Mouse (Mus musculus): Measurements from ENCODE around the gene Syngr1.
"Not testable (repeated sequence)": the region's sequence is repeated elsewhere in the genome, so short reads cannot be mapped to it uniquely, and the experiment has no call there.

The Syngr1 gene

DNA sequence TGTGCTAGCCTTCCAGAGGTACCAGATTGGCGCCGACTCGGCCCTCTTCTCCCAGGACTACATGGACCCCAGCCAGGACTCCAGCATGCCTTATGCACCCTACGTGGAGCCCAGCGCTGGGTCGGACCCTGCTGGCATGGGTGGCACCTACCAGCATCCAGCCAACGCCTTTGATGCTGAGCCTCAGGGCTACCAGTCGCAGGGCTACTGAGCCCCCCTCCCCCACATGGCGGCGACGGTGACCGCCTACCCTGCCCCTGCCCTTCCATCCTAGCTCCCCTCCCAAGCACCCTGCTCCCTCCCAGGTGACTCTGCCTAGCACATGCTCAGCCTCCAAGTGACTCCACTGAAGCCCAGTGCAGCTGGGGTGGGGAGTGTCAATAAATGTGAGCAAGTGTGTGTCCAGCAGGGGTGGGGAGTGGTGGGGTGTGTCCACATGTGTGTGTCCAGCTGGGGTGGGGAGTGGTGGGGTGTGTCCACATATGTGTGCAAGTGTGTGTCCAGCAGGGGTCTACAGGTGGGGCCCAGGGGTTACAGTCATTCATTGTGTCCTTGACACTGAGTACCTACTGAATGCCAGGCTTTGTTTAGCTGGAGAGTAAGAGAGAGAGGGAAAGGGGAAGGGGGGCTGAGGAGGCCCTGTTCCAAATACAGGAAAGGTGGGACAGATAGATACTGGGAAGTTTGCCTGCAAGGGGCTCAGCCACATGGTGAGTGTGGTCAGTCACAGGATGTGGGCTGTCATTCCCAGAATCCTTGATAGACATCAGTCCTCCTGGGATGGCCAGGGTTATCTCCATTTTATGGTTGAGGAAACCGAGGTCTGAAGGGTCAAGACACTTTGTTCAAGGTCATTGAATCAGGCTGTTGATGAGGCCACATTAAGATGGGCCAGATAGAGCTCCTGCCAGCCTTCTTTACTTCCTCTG lies 25.0 kb downstream of the Syngr1 start:
- DNase-seq (ENCODE audit: low read depth, low spot score), result no peak

DNA sequence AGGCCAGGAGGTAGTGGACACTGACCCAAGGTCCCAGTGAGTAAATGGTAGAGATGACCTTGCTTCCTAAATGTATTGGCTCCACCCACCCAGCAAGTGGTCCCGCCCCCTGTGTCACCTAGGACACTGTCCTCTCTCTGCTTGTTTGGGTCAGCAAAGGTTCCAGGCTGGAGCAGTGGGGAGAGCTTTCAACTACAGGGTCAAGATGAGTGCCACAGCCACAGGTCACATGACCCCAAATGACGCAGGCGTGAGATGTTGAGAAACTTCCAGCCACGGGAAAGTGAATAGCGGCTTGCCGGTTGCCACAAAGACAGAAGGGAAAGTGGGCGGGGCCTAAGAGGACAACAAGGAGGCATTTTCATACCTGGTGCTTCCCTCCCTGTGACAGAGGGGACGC lies 26.0 kb downstream of the Syngr1 start:
- no peak for DNase-seq (ENCODE audit: low read depth, low spot score)

DNA sequence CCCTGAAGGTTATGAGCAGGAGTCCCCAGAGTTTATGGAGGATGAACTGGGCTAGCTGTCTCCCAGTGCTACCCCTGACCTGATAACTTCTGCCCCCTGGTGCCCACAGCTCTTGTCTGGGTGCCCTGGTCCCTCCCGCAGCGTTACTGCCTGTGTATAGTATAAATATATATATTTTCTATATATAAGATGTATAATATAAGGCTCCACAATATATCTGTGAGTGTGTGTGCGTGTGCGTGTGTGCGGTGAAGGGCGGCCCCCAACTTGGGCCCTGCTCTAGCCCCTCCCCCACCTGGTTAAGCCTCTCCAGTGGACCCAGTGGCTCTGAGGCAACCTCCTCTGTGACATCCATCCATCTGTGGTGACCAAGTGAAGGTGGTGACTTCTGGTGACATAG lies 27.9 kb downstream of the Syngr1 start:
- DNase-seq (ENCODE audit: low read depth, low spot score), result no peak

DNA sequence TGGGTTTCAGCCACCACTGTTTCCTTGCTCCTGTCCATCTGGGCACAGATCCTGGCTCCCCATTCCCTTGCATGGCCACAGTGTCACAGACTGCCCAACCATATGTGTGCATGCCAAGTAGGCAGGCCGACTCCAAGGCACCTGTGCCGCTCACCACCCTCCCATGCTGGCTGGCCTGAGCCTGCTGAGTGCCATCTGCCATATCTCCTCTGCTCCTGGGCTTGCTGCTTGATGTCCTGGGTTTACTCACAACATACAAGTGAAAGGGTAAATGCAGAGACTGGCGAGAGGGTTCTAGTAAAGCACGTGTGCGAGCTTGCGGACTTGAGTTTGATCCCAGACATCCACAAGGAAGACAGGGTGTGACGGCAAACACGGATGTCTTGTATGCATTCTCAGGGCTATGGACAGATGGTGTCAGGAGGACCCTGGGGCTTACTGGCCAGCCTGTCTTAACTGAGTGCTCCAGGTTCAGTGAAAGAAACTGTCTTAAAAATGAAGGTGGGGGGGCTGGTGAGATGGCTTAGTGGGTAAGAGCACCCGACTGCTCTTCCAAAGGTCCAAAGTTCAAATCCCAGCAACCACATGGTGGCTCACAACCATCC lies 30.7 kb downstream of the Syngr1 start:
- no peak for DNase-seq (ENCODE audit: low read depth, low spot score)

DNA sequence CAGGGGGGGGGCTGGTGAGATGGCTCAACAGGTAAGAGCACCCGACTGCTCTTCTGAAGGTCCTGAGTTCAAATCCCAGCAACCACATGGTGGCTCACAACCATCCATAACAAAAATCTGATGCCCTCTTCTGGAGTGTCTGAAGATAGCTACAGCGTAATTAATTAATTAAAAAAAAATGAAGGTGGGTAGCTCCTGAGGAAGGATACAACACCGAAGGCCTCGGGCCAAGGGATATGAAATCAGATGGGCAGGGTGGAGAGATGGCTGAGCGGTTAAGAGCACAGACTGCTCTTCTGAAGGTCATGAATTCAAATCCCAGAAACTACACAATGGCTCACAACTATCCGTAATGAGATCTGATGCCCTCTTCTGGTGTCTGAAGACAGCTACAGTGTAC lies 31.3 kb downstream of the Syngr1 start:
- not testable (repeated sequence) for DNase-seq (ENCODE audit: low read depth, low spot score)

DNA sequence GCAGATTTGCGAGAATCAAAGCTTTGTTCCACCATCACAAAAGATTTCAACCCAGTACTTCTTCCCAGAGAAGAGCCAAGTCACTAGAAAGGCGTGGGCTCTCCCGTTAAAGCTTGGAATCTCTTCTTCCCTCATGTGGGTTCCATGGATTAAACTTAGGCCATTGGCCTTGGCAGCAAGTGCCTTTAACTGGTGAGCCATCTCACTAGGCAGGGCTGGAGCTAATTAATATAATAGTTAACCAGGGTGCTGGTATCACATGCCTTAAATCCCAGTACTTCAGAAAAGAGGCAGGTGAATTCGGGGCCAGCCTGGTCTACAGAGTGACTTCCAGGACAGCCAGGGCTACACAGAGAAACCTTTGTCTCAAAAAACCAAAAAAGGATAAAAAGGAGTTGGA lies 33.5 kb downstream of the Syngr1 start:
- no peak for DNase-seq (ENCODE audit: low read depth, low spot score)

DNA sequence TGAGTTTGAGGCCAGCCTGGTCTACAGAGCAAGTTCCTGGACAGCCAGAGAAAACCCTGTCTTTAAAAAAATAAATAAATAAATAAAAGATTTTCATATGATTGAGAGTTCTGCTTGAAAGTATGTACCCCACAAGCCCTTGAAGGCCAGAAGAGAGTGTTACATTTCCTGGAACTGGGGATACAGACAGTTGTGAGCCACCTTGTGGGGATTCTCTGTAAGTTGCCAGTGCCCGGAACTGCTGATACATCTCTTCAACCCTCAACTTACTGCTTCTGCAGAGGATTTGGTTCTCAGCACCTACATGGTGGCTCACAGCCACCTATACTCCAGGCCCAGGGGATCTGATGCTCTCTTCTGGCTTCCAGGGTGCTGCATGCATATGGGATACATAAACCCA lies 36.1 kb downstream of the Syngr1 start:
- DNase-seq (ENCODE audit: low read depth, low spot score), result no peak

DNA sequence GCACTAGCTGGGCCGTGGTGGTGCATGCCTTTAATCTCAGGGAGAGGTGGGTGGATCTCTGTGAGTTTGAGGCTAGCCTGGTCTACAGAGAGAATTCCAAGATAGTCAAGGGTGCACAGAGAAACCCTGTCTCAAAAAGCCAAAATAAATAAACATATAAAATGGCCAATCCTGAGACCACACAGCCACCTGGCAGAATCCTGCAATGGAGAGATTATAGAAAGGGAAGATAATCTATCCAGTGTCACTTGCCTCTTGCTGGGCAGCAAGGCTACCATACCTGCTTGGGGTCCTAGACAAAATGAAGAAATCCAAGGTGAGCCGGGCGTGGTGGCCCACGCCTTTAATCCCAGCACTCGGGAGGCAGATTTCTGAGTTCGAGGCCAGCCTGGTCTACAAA lies 38.8 kb downstream of the Syngr1 start:
- no peak for DNase-seq (ENCODE audit: low read depth, low spot score)

DNA sequence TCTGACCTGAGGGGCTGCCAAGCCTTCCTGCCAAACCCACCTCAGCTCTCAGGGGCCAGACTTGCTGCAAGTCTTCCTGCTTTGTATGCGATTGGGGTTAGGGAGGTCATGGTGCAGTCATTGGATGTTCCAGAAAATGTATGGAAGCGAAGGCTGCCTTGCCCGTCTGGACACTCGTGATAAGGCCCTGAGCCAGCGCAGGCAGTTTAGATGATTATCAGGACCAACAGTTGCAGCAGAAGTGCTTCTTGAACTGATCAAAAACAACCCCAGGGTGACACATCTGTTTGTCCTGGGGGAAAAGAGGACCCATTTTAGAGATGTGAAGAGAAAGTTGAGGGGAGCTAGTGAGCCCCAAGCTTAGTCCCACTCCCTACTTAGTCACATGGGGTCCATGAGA lies 39.6 kb downstream of the Syngr1 start:
- DNase-seq (ENCODE audit: low read depth, low spot score), result no peak

DNA sequence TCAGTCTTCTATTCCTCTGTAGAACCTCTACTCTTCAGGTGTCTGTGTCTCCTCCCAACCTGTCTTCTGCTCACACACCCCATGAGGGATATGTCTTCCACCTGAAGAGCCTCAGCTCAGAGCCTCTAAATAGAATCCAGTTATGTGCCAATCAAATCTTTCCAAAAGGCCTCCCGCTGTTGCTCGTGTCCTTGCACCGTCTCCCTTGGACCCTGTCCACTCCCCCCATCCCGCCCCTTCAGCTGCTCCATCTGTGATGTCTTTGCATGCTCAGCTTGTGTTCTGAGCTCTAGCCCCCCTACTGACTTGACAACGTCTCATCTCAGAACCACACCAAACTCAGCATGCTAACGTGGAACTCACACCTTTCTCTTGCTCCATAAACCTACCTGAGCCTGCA lies 40.3 kb downstream of the Syngr1 start:
- DNase-seq (ENCODE audit: low read depth, low spot score), result no peak

DNA sequence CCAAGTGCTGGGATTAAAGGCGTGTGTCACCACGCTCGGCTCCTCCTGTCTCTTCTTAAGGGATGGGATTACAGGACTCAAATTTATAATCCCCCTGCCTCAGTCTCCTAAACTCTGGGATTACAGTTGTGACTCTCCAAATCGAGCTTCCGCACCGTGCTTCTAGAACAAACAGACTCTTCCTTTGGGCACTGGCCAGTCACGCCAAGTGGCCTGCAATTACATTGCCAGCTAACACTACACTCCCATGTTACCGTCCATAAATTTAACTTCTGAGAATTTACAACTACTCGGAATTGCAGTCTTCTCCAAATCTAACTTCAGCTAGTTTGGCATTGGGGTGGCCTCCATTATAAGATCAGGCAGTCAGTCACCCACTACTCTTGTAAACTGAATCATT lies 41.3 kb downstream of the Syngr1 start:
- no peak for DNase-seq (ENCODE audit: low read depth, low spot score)

DNA sequence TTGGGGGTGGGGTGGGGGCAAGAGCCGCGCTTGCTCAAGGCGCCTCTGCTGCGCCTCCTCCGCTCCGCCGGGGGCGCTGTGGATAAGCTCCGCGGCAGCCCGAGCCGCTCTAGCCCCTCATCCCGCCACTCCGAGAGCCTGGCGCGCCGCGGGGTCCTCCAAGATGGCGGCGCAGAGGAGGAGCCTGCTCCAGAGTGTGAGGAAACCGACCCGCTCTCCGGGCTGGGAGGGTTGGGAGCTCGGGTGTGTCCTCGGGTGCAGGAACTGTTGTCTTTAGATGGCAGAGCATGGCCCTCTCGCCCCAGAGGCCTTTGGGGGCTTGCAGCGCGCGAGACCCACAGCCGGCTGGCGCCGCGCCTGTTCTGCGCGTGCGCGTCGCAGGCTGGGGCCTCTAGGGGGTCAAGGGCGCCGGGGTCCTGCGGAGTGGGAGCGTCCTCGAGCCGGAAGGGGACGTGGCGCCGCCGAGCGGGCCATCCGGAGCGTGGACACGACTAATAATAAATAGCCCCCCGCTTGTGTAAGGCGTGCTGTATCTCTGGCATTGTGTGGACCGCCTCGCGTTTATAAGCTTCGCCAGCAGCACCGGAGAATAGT lies 42.0 kb downstream of the Syngr1 start, which contains the start of gene Tab1:
Gene Tab1, plus strand, starts transcription at position 135 of the 594 bp plus-strand sequence.
- DNase-seq (ENCODE audit: low read depth, low spot score), result peak; percentile 79

DNA sequence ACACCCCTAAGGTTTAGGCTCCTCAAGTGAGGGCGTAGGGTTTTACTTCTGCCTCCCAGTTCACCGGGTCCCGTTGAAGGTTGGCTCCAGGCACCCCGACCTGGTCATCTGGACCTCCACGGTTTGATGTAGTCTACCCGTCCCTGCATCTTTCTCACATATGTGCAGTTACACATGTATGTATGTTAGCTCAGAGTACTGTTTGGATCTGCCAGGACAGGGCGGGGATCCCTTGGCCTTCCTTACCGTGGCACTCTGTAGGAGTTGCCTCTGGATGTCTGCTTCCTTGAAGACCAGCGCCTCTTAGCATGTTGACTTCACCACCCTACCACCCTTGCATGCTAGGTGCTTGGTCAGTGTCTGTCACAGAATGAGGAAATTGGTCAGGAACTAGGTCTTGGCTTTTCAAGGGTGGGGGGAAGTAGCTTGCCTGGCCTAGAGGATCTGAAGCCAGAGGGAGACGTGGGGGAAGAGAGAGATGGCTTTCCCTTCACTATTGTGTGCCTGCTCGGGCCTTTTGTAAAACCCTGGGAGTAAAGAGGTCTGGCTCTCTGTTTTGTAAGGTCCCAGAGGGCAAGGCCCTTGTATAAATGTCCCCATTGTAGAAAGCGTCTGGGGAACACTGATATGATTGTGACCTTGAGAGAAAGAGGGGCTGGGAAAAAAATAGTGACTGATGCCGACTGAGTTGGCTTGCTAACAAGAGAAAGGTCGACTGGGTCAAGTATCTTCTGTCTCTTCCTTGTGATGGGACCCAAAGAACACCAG lies 42.7 kb downstream of the Syngr1 start:
- DNase-seq (ENCODE audit: low read depth, low spot score), result no peak

DNA sequence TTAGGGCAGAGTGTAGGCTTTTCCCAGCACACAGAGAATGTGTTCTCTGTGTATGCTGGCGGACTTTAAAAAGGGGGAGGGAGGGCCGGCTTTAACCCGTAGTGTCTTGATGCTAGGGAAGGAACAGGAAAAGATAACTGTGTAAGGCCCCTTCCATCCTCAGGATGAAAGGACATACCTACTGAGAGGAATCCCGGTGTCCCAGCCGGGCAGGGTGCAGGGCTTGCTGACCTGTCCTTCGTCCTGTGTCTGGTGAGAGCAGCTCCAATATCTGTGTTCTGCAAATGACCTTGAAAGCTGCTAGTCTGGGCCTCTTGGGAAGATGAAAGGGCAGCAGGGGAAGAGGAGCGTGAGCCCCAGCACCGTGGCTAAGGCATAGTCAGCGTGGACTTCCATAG lies 43.3 kb downstream of the Syngr1 start:
- DNase-seq (ENCODE audit: low read depth, low spot score), result no peak

DNA sequence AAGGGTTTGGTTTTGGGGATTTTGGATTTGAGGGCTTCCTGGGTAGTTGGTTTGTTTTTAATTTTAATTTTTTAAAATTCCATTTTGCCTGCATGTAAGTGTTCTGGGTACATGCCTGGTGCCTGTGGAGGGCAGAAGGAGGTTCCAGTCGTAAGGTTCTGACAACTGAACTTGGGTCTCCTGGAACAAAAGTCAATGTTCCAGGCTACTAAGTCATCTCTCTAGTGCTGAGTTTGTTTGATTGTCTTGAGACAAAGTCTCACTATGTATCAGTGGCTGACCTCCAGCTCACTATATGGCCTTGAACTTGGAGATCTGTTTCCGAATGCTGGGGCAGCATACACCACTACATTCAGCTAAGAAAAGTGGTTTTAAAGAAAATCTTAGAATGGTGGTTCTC lies 44.4 kb downstream of the Syngr1 start:
- DNase-seq (ENCODE audit: low read depth, low spot score), result no peak

DNA sequence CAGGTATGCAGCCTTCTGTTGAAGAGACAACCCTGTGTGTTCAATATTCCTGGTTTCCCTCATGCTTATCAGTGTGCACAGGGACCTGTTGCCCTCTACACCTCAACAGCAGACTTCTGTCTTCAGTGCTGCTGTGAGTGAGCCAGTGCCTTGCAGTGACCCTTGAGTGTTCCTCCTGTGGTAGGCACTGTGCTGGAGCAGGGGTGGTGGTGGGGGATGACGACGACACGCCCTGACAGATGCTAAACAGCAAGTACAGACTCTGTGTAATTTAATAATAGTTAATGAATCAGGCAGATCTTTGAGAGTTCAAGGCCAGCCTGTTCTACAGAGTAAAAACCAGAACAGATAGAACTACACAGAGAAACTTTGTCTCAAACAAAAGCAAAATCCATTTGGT lies 45.5 kb downstream of the Syngr1 start:
- DNase-seq (ENCODE audit: low read depth, low spot score), result no peak

DNA sequence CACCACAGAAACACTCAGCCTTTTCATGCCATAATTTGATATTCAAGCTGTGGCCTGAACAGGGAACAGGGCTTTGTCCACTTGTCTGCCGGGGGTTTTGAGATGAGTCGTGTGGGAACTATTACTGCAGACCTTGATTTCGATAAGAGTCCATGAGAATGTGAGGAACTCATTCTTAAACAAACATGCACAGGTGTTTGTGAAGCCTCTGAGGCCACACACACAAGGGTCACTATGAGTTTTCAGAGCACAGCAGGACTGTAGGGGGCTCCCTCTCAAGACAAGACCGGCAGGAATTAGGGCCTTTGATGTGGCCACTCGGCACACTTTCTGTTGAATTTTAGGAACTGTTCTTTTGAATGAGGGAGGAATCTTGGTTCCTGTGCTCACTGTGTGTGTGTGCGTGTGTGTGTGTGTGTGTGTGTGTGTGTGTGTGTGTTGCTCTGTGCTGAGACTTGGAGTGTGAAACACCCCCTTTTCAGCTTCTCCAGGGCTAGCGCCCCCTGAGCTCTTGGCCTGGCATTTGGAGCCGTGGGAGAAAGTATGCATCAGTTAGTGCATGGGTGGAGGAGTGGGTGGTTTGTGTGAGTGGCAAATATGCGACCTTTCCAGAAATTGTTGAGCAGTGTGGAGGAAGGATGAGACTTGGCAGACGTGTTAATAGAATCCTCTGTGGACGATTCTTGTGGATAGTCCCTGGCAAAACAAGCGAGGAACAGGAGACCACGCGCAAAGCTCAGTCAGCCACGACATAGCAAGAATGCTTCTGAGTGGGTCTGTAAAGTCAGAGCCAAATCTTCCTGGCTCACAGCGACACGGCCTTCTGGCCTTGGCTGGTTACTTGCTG lies 47.0 kb downstream of the Syngr1 start:
- no peak for DNase-seq (ENCODE audit: low read depth, low spot score)

DNA sequence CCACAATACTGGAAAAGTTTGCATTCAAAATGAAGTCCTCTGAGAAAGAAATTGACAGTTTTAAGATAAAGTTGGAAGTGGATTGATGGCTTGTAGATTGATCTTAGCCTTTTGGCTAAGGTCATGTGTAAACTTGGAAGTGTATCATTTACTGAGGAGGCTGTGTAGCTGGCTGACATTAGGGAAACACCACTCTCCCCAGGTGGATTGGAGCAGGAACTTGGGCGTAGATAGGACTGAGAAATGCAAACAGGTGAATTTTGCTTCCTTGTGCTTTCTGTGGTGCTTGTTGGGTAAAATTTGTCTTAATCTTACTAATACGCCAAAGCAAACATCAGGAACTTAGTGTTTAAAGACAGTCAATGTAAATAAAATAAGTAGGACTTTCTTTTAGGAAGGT lies 49.2 kb downstream of the Syngr1 start:
- DNase-seq (ENCODE audit: low read depth, low spot score), result no peak

DNA sequence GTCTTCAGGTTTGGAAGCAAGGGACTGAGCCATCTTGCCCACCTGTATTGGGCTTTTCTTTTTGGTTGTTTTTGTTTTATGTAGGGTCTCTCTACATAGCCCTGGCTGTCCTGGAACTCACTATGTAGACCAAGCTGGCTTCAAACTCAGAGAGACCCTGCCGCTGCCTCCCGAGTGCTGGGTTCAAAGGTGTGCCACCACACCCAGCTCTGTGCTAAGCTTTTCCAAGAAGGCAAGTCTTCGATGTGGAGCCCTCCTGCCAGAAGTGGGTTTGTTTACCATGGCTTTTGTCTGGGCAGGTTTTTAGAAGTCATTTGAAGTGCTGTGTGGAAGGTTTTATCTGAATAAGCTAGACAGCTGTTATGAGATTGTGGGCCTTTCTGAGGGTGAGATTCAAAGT lies 49.7 kb downstream of the Syngr1 start:
- DNase-seq (ENCODE audit: low read depth, low spot score), result no peak

DNA sequence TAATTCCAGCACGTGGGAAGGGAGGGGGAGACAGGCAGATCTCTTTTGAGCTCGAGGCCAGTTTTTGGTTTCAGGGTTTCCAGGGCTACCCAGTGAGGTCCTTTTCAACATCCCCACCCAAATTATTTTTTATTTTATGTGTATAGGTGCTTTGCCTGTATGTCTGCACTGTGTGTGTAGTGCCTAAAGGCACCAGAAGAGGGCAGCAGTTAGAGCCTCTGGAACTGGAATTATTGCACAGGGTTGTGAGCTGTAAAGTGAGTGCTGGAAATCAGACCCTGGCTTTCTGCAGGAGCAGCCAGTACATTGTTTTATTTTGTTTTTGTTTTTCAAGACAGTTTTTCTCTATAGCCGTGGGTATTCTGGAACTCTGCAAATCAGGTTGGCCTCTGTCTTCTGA lies 51.0 kb downstream of the Syngr1 start:
- DNase-seq (ENCODE audit: low read depth, low spot score), result no peak

DNA sequence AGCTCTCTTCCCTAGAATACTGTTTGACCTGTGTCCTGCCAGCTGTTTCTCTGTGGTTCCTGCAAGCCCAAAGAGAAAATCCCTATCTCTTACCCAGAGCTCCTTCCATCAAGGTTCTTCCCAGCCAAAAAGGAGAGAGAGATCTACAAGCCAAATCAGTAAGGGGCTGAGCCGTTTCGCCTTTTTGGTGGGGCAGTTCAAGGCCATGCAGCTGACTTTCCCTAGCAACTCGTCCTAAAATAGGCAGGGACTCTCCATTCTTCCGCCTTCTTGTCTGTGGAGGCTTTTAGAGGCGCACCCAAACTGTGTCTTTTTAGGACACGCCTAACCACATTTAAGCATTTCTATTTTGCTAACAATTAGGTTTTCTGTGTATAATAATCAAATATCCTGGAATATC lies 52.6 kb downstream of the Syngr1 start:
- no peak for DNase-seq (ENCODE audit: low read depth, low spot score)

Measured in brain, embryonic 18.5 days (tissue).